Mouse (Mus musculus): ENCODE results near the gene Rps6ka3. TPM values are rescaled to one million over a fixed set of nuclear protein-coding genes. Genes with fewer than 3 reads are reported as not detected.

Gene Rps6ka3
- total and polyA plus RNA-seq, 3 experiments = 6.9 to 16.7 (median 13.5) TPM

DNA sequence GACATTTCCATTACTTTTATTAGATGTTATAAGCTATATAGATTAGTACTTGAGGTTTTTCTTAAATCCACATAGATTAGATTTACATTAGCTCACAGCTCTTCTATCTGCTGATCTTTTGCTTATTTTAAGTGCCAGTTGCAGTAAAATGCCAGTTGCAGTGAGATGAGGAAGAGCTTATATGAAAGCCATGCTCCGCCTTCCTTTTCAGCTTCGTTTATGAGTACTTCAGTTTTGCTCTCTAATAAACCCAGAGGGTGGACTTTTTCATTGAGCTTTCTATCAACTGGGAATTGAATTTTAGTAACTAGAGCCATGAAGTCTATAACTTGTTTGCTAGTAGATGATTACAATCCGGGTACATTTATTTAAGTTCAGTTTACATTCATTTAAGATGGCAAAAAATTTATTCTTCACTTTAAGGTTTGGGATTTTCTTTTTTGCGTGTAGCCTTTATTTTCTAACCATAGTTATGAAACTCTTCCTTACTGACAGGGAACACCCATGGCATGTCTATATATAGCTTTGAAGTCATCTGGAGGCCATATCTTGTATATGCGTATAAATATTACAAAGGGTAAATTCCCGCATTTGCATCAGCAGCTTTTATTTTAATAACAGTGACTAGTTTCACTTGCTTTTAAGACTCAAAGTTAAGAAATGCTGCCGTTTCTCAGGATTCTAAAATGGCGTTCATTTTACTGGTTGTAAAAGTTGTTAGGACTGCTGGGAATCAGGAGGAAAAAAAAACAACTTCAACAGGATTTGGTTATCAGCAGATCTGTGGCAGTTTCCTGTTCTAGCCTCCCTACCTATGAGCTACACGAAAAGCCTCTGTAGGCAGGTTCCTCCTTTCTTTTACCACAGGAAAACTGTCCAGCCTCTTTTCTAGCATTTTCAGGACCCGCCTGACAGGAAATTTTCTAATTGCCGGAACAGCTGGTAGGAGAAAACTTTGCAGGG is 92.5 kb downstream of the Rps6ka3 start:
- Histone ChIP-seq H3K36me3 (replicated peaks in 1 of 2; ENCODE audit: control insufficient read depth in 1 of 2, insufficient read depth in 1 of 2, low read length in 1 of 2) (peaks cover 0 to 3% of the 10 kb centered on the region in 2 experiments), H3K4me1 (ENCODE audit: control insufficient read depth in 1 of 2, insufficient read depth in 2 of 2) (no peaks in the 10 kb centered on the region), H3K27me3 (replicated peaks) (no peaks in the 10 kb centered on the region), H3K79me2 (replicated peaks; ENCODE audit: control insufficient read depth, extremely low read depth, insufficient read depth, poor library complexity, severe bottlenecking) (no peaks in the 10 kb centered on the region), H3K9ac (ENCODE audit: insufficient read depth, low read depth) (peak overlapping the region; percentile 71), H3K4me2 (ENCODE audit: insufficient read depth, low read depth, poor library complexity, severe bottlenecking) (peak overlapping the region; percentile 67), H3K4me3 (replicated peaks in 1 of 3; ENCODE audit: low read depth in 2 of 3, low read length in 2 of 3, poor library complexity in 1 of 3) (peak overlapping the region; percentile 18 to 49 (median 38)), H3K27ac (ENCODE audit: insufficient read depth, low read depth) (no peak overlapping the region), H3K9me3 (replicated peaks; ENCODE audit: low read length) (no peaks in the 10 kb centered on the region)
- dilution Hi-C loops (cut with MboI; ENCODE audit: extremely low pct_ligation_motif_present, extremely low pct_unique_long_range_greater_than_20kb, low sequenced_read_pairs) = no loop called here
- in situ Hi-C loops (cut with MboI; ENCODE audit: low pct_ligation_motif_present, low pct_unique_long_range_greater_than_20kb, low sequenced_read_pairs) = no loop called here
- peak; percentile 32 for DNase-seq (ENCODE audit: extremely low read depth)
- peak; percentile 40; the same call in 1 of the 2 replicates for TF ChIP-seq ZNF384 (IDR thresholded peaks at IDR 0.05; ENCODE audit: low read depth, low read length)
- TF ChIP-seq MEF2A (IDR thresholded peaks at IDR 0.05; ENCODE audit: borderline replicate concordance, low read depth, low read length) = no peak

DNA sequence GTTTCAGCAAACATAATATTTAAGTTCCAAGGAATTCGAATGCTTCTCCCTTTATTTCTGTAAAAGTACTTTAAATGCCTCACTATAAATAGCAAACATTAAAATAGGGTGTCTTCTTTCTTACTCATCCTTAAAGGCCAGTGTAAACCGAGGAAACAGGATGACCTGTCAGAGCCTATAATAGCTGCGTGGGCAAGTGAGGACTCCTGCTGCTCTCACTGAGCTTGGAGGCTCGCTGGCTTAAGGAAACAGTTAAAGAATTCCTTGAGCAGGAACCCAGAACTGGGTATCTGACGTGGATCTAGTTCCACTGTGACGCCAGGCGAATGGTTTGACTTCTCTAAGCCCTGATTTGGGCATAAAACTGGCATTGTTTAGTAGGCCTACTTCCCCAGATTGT is 105.2 kb downstream of the Rps6ka3 start:
- H3K4me3 ChIP-seq (replicated peaks in 1 of 3; ENCODE audit: low read depth in 2 of 3, low read length in 2 of 3, poor library complexity in 1 of 3) = no peak overlapping the region
- peaks cover 3 to 11% of the 10 kb centered on the region in 2 experiments for H3K36me3 ChIP-seq (replicated peaks in 1 of 2; ENCODE audit: control insufficient read depth in 1 of 2, insufficient read depth in 1 of 2, low read length in 1 of 2)
- H3K79me2 ChIP-seq (replicated peaks; ENCODE audit: control insufficient read depth, extremely low read depth, insufficient read depth, poor library complexity, severe bottlenecking) = no peaks in the 10 kb centered on the region
- no peak overlapping the region for H3K9ac ChIP-seq (ENCODE audit: insufficient read depth, low read depth)
- dilution Hi-C loops (cut with MboI; ENCODE audit: extremely low pct_ligation_motif_present, extremely low pct_unique_long_range_greater_than_20kb, low sequenced_read_pairs) (no loop called here), in situ Hi-C loops (cut with MboI; ENCODE audit: low pct_ligation_motif_present, low pct_unique_long_range_greater_than_20kb, low sequenced_read_pairs) (no loop called here)
- DNase-seq (ENCODE audit: extremely low read depth) = no peak
- no peaks in the 10 kb centered on the region for H3K27me3 ChIP-seq (replicated peaks)
- H3K27ac ChIP-seq (ENCODE audit: insufficient read depth, low read depth) = no peak overlapping the region
- no peak for TF ChIP-seq USF2 (conservative IDR thresholded peaks at IDR 0.05; ENCODE audit: low read depth, low read length)
- TF ChIP-seq TCF12 (IDR thresholded peaks at IDR 0.05; ENCODE audit: low read depth, low read length) = no peak
- TF ChIP-seq E2F4 (IDR thresholded peaks at IDR 0.05; ENCODE audit: insufficient replicate concordance, low read depth, low read length) = no peak
- no peak for TF ChIP-seq CHD2 (IDR thresholded peaks at IDR 0.05; ENCODE audit: low read length)
- TF ChIP-seq POLR2A (IDR thresholded peaks at IDR 0.05; ENCODE audit: low read depth, low read length) = no peak
- TF ChIP-seq PAX5 (IDR thresholded peaks at IDR 0.05; ENCODE audit: low read length) = no peak
- no peak for TF ChIP-seq MYC (IDR thresholded peaks at IDR 0.05; ENCODE audit: low read depth, low read length)
- TF ChIP-seq MAFK (IDR thresholded peaks at IDR 0.05; ENCODE audit: insufficient replicate concordance, low read length) = no peak
- H3K4me1 ChIP-seq (ENCODE audit: control insufficient read depth in 1 of 2, insufficient read depth in 2 of 2) = no peaks in the 10 kb centered on the region
- H3K9me3 ChIP-seq (replicated peaks; ENCODE audit: low read length) = no peaks in the 10 kb centered on the region
- H3K4me2 ChIP-seq (ENCODE audit: insufficient read depth, low read depth, poor library complexity, severe bottlenecking) = no peak overlapping the region

- no peak overlapping the region for H3K4me2 ChIP-seq (ENCODE audit: insufficient read depth, low read depth, poor library complexity, severe bottlenecking)
- H3K36me3 ChIP-seq (replicated peaks in 1 of 2; ENCODE audit: control insufficient read depth in 1 of 2, insufficient read depth in 1 of 2, low read length in 1 of 2) = peaks cover 4 to 8% of the 10 kb centered on the region in 2 experiments
- H3K27me3 ChIP-seq (replicated peaks) = no peaks in the 10 kb centered on the region
- dilution Hi-C loops (cut with MboI; ENCODE audit: extremely low pct_ligation_motif_present, extremely low pct_unique_long_range_greater_than_20kb, low sequenced_read_pairs) = no loop called here
- no peak overlapping the region for H3K9ac ChIP-seq (ENCODE audit: insufficient read depth, low read depth)
- in situ Hi-C loops (cut with MboI; ENCODE audit: low pct_ligation_motif_present, low pct_unique_long_range_greater_than_20kb, low sequenced_read_pairs) = no loop called here
- no peak overlapping the region for H3K27ac ChIP-seq (ENCODE audit: insufficient read depth, low read depth)
- DNase-seq (ENCODE audit: extremely low read depth) = peak; percentile 41
- no peaks in the 10 kb centered on the region for H3K9me3 ChIP-seq (replicated peaks; ENCODE audit: low read length)
- H3K79me2 ChIP-seq (replicated peaks; ENCODE audit: control insufficient read depth, extremely low read depth, insufficient read depth, poor library complexity, severe bottlenecking) = no peaks in the 10 kb centered on the region
- no peaks in the 10 kb centered on the region for H3K4me1 ChIP-seq (ENCODE audit: control insufficient read depth in 1 of 2, insufficient read depth in 2 of 2)
- H3K4me3 ChIP-seq (replicated peaks in 1 of 3; ENCODE audit: low read depth in 2 of 3, low read length in 2 of 3, poor library complexity in 1 of 3) = no peak overlapping the region
- TF ChIP-seq CTCF (conservative IDR thresholded peaks at IDR 0.05 in 1 of 2, IDR thresholded peaks at IDR 0.05 in 1 of 2; ENCODE audit: low read depth in 2 of 2, low read length in 2 of 2) (peak; percentile 62 to 65), BHLHE40 (IDR thresholded peaks at IDR 0.05; ENCODE audit: low read depth, low read length) (no peak), JUND (conservative IDR thresholded peaks at IDR 0.05; ENCODE audit: low read depth, low read length) (no peak), MAX (IDR thresholded peaks at IDR 0.05; ENCODE audit: low read length) (no peak), NELFE (IDR thresholded peaks at IDR 0.05; ENCODE audit: low read depth, low read length) (no peak), JUN (IDR thresholded peaks at IDR 0.05; ENCODE audit: insufficient read depth, low read depth, low read length) (no peak), SMC3 (IDR thresholded peaks at IDR 0.05; ENCODE audit: low read depth, low read length) (peak; percentile 18; the same call in 1 of the 2 replicates), MAFK (IDR thresholded peaks at IDR 0.05; ENCODE audit: insufficient replicate concordance, low read length) (no peak), TCF12 (IDR thresholded peaks at IDR 0.05; ENCODE audit: low read depth, low read length) (no peak), GABPA (IDR thresholded peaks at IDR 0.05; ENCODE audit: insufficient replicate concordance, low read depth, low read length) (no peak), ZKSCAN1 (IDR thresholded peaks at IDR 0.05; ENCODE audit: borderline replicate concordance, low read depth, low read length) (no peak), EP300 (IDR thresholded peaks at IDR 0.05; ENCODE audit: low read length) (no peak), ELF1 (IDR thresholded peaks at IDR 0.05; ENCODE audit: low read depth, low read length) (no peak), PAX5 (IDR thresholded peaks at IDR 0.05; ENCODE audit: low read length) (no peak), RAD21 (IDR thresholded peaks at IDR 0.05; ENCODE audit: low read depth, low read length) (peak; percentile 57), KAT2A (IDR thresholded peaks at IDR 0.05; ENCODE audit: insufficient replicate concordance, low read length) (no peak), UBTF (IDR thresholded peaks at IDR 0.05; ENCODE audit: low read depth, low read length) (no peak), RCOR1 (conservative IDR thresholded peaks at IDR 0.05; ENCODE audit: low read depth, low read length) (no peak)
Observed at GRCm38 (mm10) chrX:159321342-159321741, 111.2 kb downstream of the Rps6ka3 start.
